Mouse (Mus musculus): Measurements from ENCODE around the gene Mprip. TPM values are rescaled to one million over a fixed set of nuclear protein-coding genes. Genes with fewer than 3 reads are reported as not detected.

Gene Mprip
- polyA plus RNA-seq, 1 experiment from 2014 or later = 77.3 TPM

- WGBS = 95% methylated on average over 6 of the region's 6 CpGs
- no peak overlapping the region for H3K9ac ChIP-seq
- H3K4me1 ChIP-seq = no peaks in the 10 kb centered on the region
- peaks cover 94% of the 10 kb centered on the region for H3K36me3 ChIP-seq (replicated peaks)
- ATAC-seq (ENCODE audit: low FRiP score) = no peak
- H3K9me3 ChIP-seq = no peaks in the 10 kb centered on the region
- H3K27me3 ChIP-seq = no peaks in the 10 kb centered on the region
- no peak overlapping the region for H3K4me3 ChIP-seq (replicated peaks)
- no peak overlapping the region for H3K27ac ChIP-seq
- no peak overlapping the region for H3K4me2 ChIP-seq
Measured at GRCm38 (mm10) chr11:59754504-59754903, 93.4 kb downstream of the Mprip start.

DNA sequence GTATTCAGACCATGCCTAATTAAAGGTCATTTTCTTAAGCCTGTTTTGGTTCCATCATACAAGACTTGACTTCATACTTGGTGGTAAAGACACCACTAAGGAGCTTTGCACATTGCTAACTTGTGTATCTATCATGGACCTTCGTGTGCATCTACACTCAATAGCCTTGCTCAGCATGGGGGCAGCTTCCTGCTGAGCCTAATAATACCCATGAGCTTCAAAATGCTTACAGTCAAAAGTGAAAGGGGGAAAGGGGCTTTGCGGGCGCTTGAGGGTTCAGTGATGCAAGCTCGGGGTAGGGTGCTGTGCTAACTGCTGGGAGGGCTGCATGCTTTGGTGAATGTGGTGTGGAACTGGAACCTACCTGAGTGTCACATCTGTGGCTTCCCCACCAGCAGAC is 95.2 kb downstream of the Mprip start:
- no peaks in the 10 kb centered on the region for H3K4me1 ChIP-seq
- WGBS = 61% methylated on average over 4 of the region's 4 CpGs
- H3K9me3 ChIP-seq = no peaks in the 10 kb centered on the region
- ATAC-seq (ENCODE audit: low FRiP score) = no peak
- no peak overlapping the region for H3K9ac ChIP-seq
- H3K36me3 ChIP-seq (replicated peaks) = peaks cover 96% of the 10 kb centered on the region
- no peak overlapping the region for H3K4me3 ChIP-seq (replicated peaks)
- H3K27me3 ChIP-seq = no peaks in the 10 kb centered on the region
- H3K27ac ChIP-seq = no peak overlapping the region
- H3K4me2 ChIP-seq = no peak overlapping the region

GRCm38 (mm10) chr11:59758191-59758985 is 97.3 kb downstream of the Mprip start:
- no peaks in the 10 kb centered on the region for H3K27me3 ChIP-seq
- no peak overlapping the region for H3K9ac ChIP-seq
- WGBS = 90% methylated on average over 9 of the region's 9 CpGs
- no peak overlapping the region for H3K4me3 ChIP-seq (replicated peaks)
- no peak overlapping the region for H3K4me2 ChIP-seq
- H3K4me1 ChIP-seq = no peaks in the 10 kb centered on the region
- H3K27ac ChIP-seq = no peak overlapping the region
- ATAC-seq (ENCODE audit: low FRiP score) = no peak
- H3K9me3 ChIP-seq = no peaks in the 10 kb centered on the region
- H3K36me3 ChIP-seq (replicated peaks) = peaks cover 91% of the 10 kb centered on the region

- no peaks in the 10 kb centered on the region for H3K27me3 ChIP-seq
- peaks cover 89% of the 10 kb centered on the region for H3K36me3 ChIP-seq (replicated peaks)
- 94% methylated on average over 4 of the region's 4 CpGs for WGBS
- no peaks in the 10 kb centered on the region for H3K9me3 ChIP-seq
- H3K4me3 ChIP-seq (replicated peaks) = no peak overlapping the region
- no peaks in the 10 kb centered on the region for H3K4me1 ChIP-seq
- no peak overlapping the region for H3K4me2 ChIP-seq
- no peak overlapping the region for H3K27ac ChIP-seq
- no peak overlapping the region for H3K9ac ChIP-seq
- ATAC-seq (ENCODE audit: low FRiP score) = no peak
Measured at GRCm38 (mm10) chr11:59759178-59759577, 98.1 kb downstream of the Mprip start.

- Histone ChIP-seq H3K36me3 (replicated peaks) (peaks cover 91% of the 10 kb centered on the region), H3K9ac (no peak overlapping the region)
- 90% methylated on average over 2 of the region's 2 CpGs for WGBS
Measured at GRCm38 (mm10) chr11:59759626-59760025, 98.5 kb downstream of the Mprip start.

DNA sequence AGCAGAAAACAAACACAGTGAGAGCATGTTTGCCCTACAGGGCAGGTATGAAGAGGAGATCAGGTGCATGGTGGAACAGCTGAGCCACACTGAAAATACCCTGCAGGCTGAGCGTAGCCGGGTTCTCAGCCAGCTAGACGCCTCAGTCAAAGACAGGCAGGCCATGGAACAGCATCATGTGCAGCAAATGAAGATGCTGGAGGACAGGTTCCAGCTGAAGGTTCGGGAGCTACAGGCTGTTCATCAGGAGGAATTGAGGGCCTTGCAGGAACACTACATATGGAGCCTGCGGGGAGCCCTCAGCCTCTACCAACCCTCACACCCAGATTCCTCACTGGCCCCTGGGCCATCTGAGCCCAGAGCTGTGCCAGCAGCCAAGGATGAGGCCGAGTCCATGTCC is 99.7 kb downstream of the Mprip start:
- no peak for ATAC-seq (ENCODE audit: low FRiP score)
- WGBS = 92% methylated on average over 6 of the region's 6 CpGs
- peaks cover 91% of the 10 kb centered on the region for H3K36me3 ChIP-seq (replicated peaks)

More at GRCm38 (mm10) chr11:59759626-59760025, 98.5 kb downstream of the Mprip start:
- no peaks in the 10 kb centered on the region for H3K9me3 ChIP-seq
- no peak for ATAC-seq (ENCODE audit: low FRiP score)
- no peak overlapping the region for H3K27ac ChIP-seq
- H3K27me3 ChIP-seq = no peaks in the 10 kb centered on the region
- H3K4me1 ChIP-seq = no peaks in the 10 kb centered on the region
- H3K4me3 ChIP-seq (replicated peaks) = no peak overlapping the region
- no peak overlapping the region for H3K4me2 ChIP-seq

DNA sequence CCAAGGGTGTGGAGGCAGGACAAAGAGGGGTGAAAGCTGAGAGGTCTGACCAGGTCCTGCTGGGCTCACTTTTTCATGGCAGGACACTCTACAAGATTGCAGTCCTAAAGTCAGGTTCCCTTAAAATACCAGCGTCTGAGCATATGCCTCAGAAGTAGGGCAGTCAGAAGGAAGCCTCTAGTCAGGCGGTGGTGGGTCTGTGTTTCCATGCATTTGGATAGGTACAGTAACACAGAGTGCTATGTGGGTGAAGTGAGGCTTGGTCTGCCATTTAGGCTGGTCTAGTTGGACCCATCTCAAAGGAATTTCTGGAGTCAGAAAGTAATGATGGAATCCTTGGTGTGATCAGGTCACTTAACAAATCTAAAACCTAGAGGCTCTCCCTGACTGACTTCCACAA is 108.2 kb downstream of the Mprip start:
- H3K9me3 ChIP-seq = no peaks in the 10 kb centered on the region
- H3K27ac ChIP-seq = no peak overlapping the region
- no peaks in the 10 kb centered on the region for H3K27me3 ChIP-seq
- 100% methylated on average over 2 of the region's 2 CpGs for WGBS
- ATAC-seq (ENCODE audit: low FRiP score) = no peak
- no peak overlapping the region for H3K4me2 ChIP-seq
- H3K4me3 ChIP-seq (replicated peaks) = no peak overlapping the region
- H3K9ac ChIP-seq = no peak overlapping the region
- H3K4me1 ChIP-seq = no peaks in the 10 kb centered on the region
- H3K36me3 ChIP-seq (replicated peaks) = peaks cover 96% of the 10 kb centered on the region

More for the DNA sequence above, 99.7 kb downstream of the Mprip start:
- H3K27ac ChIP-seq = no peak overlapping the region
- H3K4me3 ChIP-seq (replicated peaks) = no peak overlapping the region
- H3K9me3 ChIP-seq = no peaks in the 10 kb centered on the region
- no peak overlapping the region for H3K4me2 ChIP-seq
- no peak overlapping the region for H3K9ac ChIP-seq
- H3K4me1 ChIP-seq = no peaks in the 10 kb centered on the region
- H3K27me3 ChIP-seq = no peaks in the 10 kb centered on the region

DNA sequence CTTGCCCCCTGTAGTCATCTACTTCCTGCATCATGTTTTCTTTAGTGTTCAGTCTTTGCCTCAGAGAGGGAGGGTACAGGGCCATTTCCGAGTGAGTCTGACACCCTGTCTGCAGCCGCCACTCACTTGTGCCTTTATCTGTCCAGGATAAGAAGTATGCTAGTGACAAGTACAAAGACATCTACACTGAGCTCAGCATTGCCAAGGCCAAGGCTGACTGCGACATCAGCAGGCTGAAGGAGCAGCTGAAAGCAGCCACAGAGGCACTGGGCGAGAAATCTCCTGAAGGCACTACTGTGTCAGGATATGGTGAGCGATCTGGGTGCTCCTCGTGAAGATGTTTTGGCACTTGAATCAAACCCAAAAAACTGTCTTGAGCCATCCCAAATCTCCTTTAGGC is 108.6 kb downstream of the Mprip start:
- H3K4me3 ChIP-seq (replicated peaks) = no peak overlapping the region
- H3K4me2 ChIP-seq = no peak overlapping the region
- H3K9me3 ChIP-seq = no peaks in the 10 kb centered on the region
- no peak overlapping the region for H3K27ac ChIP-seq
- H3K36me3 ChIP-seq (replicated peaks) = peaks cover 96% of the 10 kb centered on the region
- ATAC-seq (ENCODE audit: low FRiP score) = no peak
- H3K27me3 ChIP-seq = no peaks in the 10 kb centered on the region
- 88% methylated on average over 6 of the region's 6 CpGs for WGBS
- no peak overlapping the region for H3K9ac ChIP-seq
- no peaks in the 10 kb centered on the region for H3K4me1 ChIP-seq

GRCm38 (mm10) chr11:59770753-59771152 is 109.6 kb downstream of the Mprip start:
- Histone ChIP-seq H3K9me3 (no peaks in the 10 kb centered on the region), H3K36me3 (replicated peaks) (peaks cover 95% of the 10 kb centered on the region)
- 93% methylated on average over 7 of the region's 7 CpGs for WGBS

GRCm38 (mm10) chr11:59772291-59772690 is 111.2 kb downstream of the Mprip start:
- 95% methylated on average over 2 of the region's 2 CpGs for WGBS
- peaks cover 93% of the 10 kb centered on the region for H3K36me3 ChIP-seq (replicated peaks)
- H3K27me3 ChIP-seq = no peaks in the 10 kb centered on the region
- H3K4me1 ChIP-seq = no peaks in the 10 kb centered on the region
- H3K4me3 ChIP-seq (replicated peaks) = no peak overlapping the region
- ATAC-seq (ENCODE audit: low FRiP score) = no peak
- no peak overlapping the region for H3K9ac ChIP-seq
- H3K4me2 ChIP-seq = no peak overlapping the region
- H3K27ac ChIP-seq = no peak overlapping the region
- no peaks in the 10 kb centered on the region for H3K9me3 ChIP-seq

More at GRCm38 (mm10) chr11:59770753-59771152, 109.6 kb downstream of the Mprip start:
- no peak overlapping the region for H3K4me2 ChIP-seq
- H3K27ac ChIP-seq = no peak overlapping the region
- H3K27me3 ChIP-seq = no peaks in the 10 kb centered on the region
- H3K9ac ChIP-seq = no peak overlapping the region
- no peak for ATAC-seq (ENCODE audit: low FRiP score)
- H3K4me3 ChIP-seq (replicated peaks) = no peak overlapping the region
- H3K4me1 ChIP-seq = no peaks in the 10 kb centered on the region

- Histone ChIP-seq H3K9me3 (no peaks in the 10 kb centered on the region), H3K4me2 (no peak overlapping the region), H3K4me1 (no peaks in the 10 kb centered on the region), H3K27ac (no peak overlapping the region), H3K27me3 (no peaks in the 10 kb centered on the region), H3K4me3 (replicated peaks) (no peak overlapping the region), H3K36me3 (replicated peaks) (peaks cover 92% of the 10 kb centered on the region), H3K9ac (no peak overlapping the region)
- WGBS = 90% methylated on average over 4 of the region's 4 CpGs
- ATAC-seq (ENCODE audit: low FRiP score) = no peak
Measured at GRCm38 (mm10) chr11:59772902-59773301, 111.8 kb downstream of the Mprip start.

GRCm38 (mm10) chr11:59774522-59774921 is 113.4 kb downstream of the Mprip start:
- 96% methylated on average over 4 of the region's 4 CpGs for WGBS

More at GRCm38 (mm10) chr11:59774522-59774921, 113.4 kb downstream of the Mprip start:
- Histone ChIP-seq H3K4me1 (no peaks in the 10 kb centered on the region), H3K4me2 (no peak overlapping the region), H3K4me3 (replicated peaks) (no peak overlapping the region), H3K9ac (no peak overlapping the region), H3K9me3 (no peaks in the 10 kb centered on the region), H3K36me3 (replicated peaks) (peaks cover 85% of the 10 kb centered on the region), H3K27ac (no peak overlapping the region), H3K27me3 (no peaks in the 10 kb centered on the region)
- ATAC-seq (ENCODE audit: low FRiP score) = no peak

Measured in forebrain, embryonic 12.5 days (tissue).